Mouse (Mus musculus): ENCODE measurements around the gene Rimklb. TPM values are rescaled to one million over a fixed set of nuclear protein-coding genes. Genes with fewer than 3 reads are reported as not detected.

Rimklb gene
- polyA plus RNA-seq, 1 experiment from 2014 or later, result 63.4 TPM

- Histone ChIP-seq H3K9me3 (ENCODE audit: control insufficient read depth, low read length) (no peaks in the 10 kb centered on the region), H3K4me3 (ENCODE audit: low read depth, low read length) (no peak overlapping the region), H3K36me3 (ENCODE audit: control insufficient read depth, insufficient read depth, low read length) (no peaks in the 10 kb centered on the region), H3K27ac (ENCODE audit: low read depth, low read length) (no peak overlapping the region), H3K9ac (ENCODE audit: low read depth, low read length) (no peak overlapping the region), H3K4me1 (replicated peaks; ENCODE audit: control insufficient read depth, insufficient read depth, low read length) (no peaks in the 10 kb centered on the region), H3K27me3 (ENCODE audit: control insufficient read depth, insufficient read depth, low read length) (no peaks in the 10 kb centered on the region), H3K4me2 (replicated peaks; ENCODE audit: low read depth, low read length) (no peak overlapping the region)
- 71% methylated on average over 12 of the region's 12 CpGs for WGBS
- ATAC-seq (ENCODE audit: low FRiP score) (no peak), DNase-seq (ENCODE audit: low spot score) (no peak)
Observed at GRCm38 (mm10) chr6:122512914-122513878, 14.6 kb upstream of the Rimklb start.

- no peak overlapping the region for H3K4me3 ChIP-seq (ENCODE audit: low read depth, low read length)
- H3K4me1 ChIP-seq (replicated peaks; ENCODE audit: control insufficient read depth, insufficient read depth, low read length), result no peaks in the 10 kb centered on the region
- ATAC-seq (ENCODE audit: low FRiP score) (no peak), DNase-seq (ENCODE audit: low spot score) (no peak)
- no peak overlapping the region for H3K27ac ChIP-seq (ENCODE audit: low read depth, low read length)
- H3K36me3 ChIP-seq (ENCODE audit: control insufficient read depth, insufficient read depth, low read length), result no peaks in the 10 kb centered on the region
- no peaks in the 10 kb centered on the region for H3K27me3 ChIP-seq (ENCODE audit: control insufficient read depth, insufficient read depth, low read length)
- H3K9me3 ChIP-seq (ENCODE audit: control insufficient read depth, low read length), result no peaks in the 10 kb centered on the region
- H3K9ac ChIP-seq (ENCODE audit: low read depth, low read length), result no peak overlapping the region
- WGBS, result 81% methylated on average over 8 of the region's 8 CpGs
- H3K4me2 ChIP-seq (replicated peaks; ENCODE audit: low read depth, low read length), result no peak overlapping the region
Observed at GRCm38 (mm10) chr6:122508494-122508893, 9.9 kb upstream of the Rimklb start.

GRCm38 (mm10) chr6:122505545-122505944, 7.0 kb upstream of the Rimklb start, which contains the start of gene Mfap5:
Gene Mfap5 (plus strand): TSS chr6:122505845.
- no peaks in the 10 kb centered on the region for H3K4me1 ChIP-seq (replicated peaks; ENCODE audit: control insufficient read depth, insufficient read depth, low read length)
- ATAC-seq (ENCODE audit: low FRiP score), result no peak
- H3K36me3 ChIP-seq (ENCODE audit: control insufficient read depth, insufficient read depth, low read length), result no peaks in the 10 kb centered on the region
- no peak within 1 kb of the TSS for H3K9ac ChIP-seq (ENCODE audit: low read depth, low read length)
- H3K9me3 ChIP-seq (ENCODE audit: control insufficient read depth, low read length), result no peaks in the 10 kb centered on the region
- H3K27ac ChIP-seq (ENCODE audit: low read depth, low read length), result no peak within 1 kb of the TSS
- 85% methylated on average over 3 of the region's 3 CpGs for WGBS
- DNase-seq (ENCODE audit: low spot score), result no peak
- no peak within 1 kb of the TSS for H3K4me3 ChIP-seq (ENCODE audit: low read depth, low read length)
- H3K4me2 ChIP-seq (replicated peaks; ENCODE audit: low read depth, low read length), result no peak within 1 kb of the TSS
- H3K27me3 ChIP-seq (ENCODE audit: control insufficient read depth, insufficient read depth, low read length), result no peaks in the 10 kb centered on the region

- DNase-seq (ENCODE audit: low spot score) (no peak), ATAC-seq (ENCODE audit: low FRiP score) (no peak)
- H3K9ac ChIP-seq (ENCODE audit: low read depth, low read length), result no peak overlapping the region
- H3K9me3 ChIP-seq (ENCODE audit: control insufficient read depth, low read length), result no peaks in the 10 kb centered on the region
- H3K36me3 ChIP-seq (ENCODE audit: control insufficient read depth, insufficient read depth, low read length), result no peaks in the 10 kb centered on the region
- 85% methylated on average over 4 of the region's 4 CpGs for WGBS
- no peaks in the 10 kb centered on the region for H3K27me3 ChIP-seq (ENCODE audit: control insufficient read depth, insufficient read depth, low read length)
- no peaks in the 10 kb centered on the region for H3K4me1 ChIP-seq (replicated peaks; ENCODE audit: control insufficient read depth, insufficient read depth, low read length)
- H3K4me2 ChIP-seq (replicated peaks; ENCODE audit: low read depth, low read length), result no peak overlapping the region
- H3K4me3 ChIP-seq (ENCODE audit: low read depth, low read length), result no peak overlapping the region
- no peak overlapping the region for H3K27ac ChIP-seq (ENCODE audit: low read depth, low read length)
Observed at GRCm38 (mm10) chr6:122505041-122505440, 6.5 kb upstream of the Rimklb start.

- no peak overlapping the region for H3K4me3 ChIP-seq (ENCODE audit: low read depth, low read length)
- no peaks in the 10 kb centered on the region for H3K27me3 ChIP-seq (ENCODE audit: control insufficient read depth, insufficient read depth, low read length)
- H3K9me3 ChIP-seq (ENCODE audit: control insufficient read depth, low read length), result no peaks in the 10 kb centered on the region
- DNase-seq (ENCODE audit: low spot score) (peak; percentile 53), ATAC-seq (ENCODE audit: low FRiP score) (0 out of 2 replicates have a peak, but pooled peaks have one; percentile 15)
- no peak overlapping the region for H3K9ac ChIP-seq (ENCODE audit: low read depth, low read length)
- peaks cover 6% of the 10 kb centered on the region; the same call in 1 of the 2 replicates for H3K4me1 ChIP-seq (replicated peaks; ENCODE audit: control insufficient read depth, insufficient read depth, low read length)
- no peak overlapping the region for H3K27ac ChIP-seq (ENCODE audit: low read depth, low read length)
- no peak overlapping the region for H3K4me2 ChIP-seq (replicated peaks; ENCODE audit: low read depth, low read length)
- WGBS, result 37% methylated on average over 5 of the region's 5 CpGs
- no peaks in the 10 kb centered on the region for H3K36me3 ChIP-seq (ENCODE audit: control insufficient read depth, insufficient read depth, low read length)
Observed at GRCm38 (mm10) chr6:122496501-122496900, 2.1 kb downstream of the Rimklb start.

- Histone ChIP-seq H3K36me3 (ENCODE audit: control insufficient read depth, insufficient read depth, low read length) (no peaks in the 10 kb centered on the region), H3K9me3 (ENCODE audit: control insufficient read depth, low read length) (no peaks in the 10 kb centered on the region), H3K4me2 (replicated peaks; ENCODE audit: low read depth, low read length) (peak overlapping the region; percentile 20; the same call in 1 of the 2 replicates), H3K27ac (ENCODE audit: low read depth, low read length) (peak overlapping the region; percentile 80), H3K9ac (ENCODE audit: low read depth, low read length) (peak overlapping the region; percentile 42; the same call in 1 of the 2 replicates), H3K4me1 (replicated peaks; ENCODE audit: control insufficient read depth, insufficient read depth, low read length) (peaks cover 7% of the 10 kb centered on the region; the same call in 1 of the 2 replicates), H3K27me3 (ENCODE audit: control insufficient read depth, insufficient read depth, low read length) (no peaks in the 10 kb centered on the region), H3K4me3 (ENCODE audit: low read depth, low read length) (no peak overlapping the region)
- DNase-seq (ENCODE audit: low spot score) (peak; percentile 72), ATAC-seq (ENCODE audit: low FRiP score) (peak; percentile 53)
- 11% methylated on average over 21 of the region's 21 CpGs for WGBS
Observed at GRCm38 (mm10) chr6:122495082-122495881, 3.3 kb downstream of the Rimklb start.

- Histone ChIP-seq H3K4me2 (replicated peaks; ENCODE audit: low read depth, low read length) (no peak overlapping the region), H3K9me3 (ENCODE audit: control insufficient read depth, low read length) (no peaks in the 10 kb centered on the region), H3K36me3 (ENCODE audit: control insufficient read depth, insufficient read depth, low read length) (no peaks in the 10 kb centered on the region), H3K4me3 (ENCODE audit: low read depth, low read length) (no peak overlapping the region), H3K27me3 (ENCODE audit: control insufficient read depth, insufficient read depth, low read length) (no peaks in the 10 kb centered on the region), H3K4me1 (replicated peaks; ENCODE audit: control insufficient read depth, insufficient read depth, low read length) (peaks cover 7% of the 10 kb centered on the region; the same call in 1 of the 2 replicates), H3K27ac (ENCODE audit: low read depth, low read length) (no peak overlapping the region), H3K9ac (ENCODE audit: low read depth, low read length) (no peak overlapping the region)
- ATAC-seq (ENCODE audit: low FRiP score) (no peak), DNase-seq (ENCODE audit: low spot score) (peak; percentile 35)
- 28% methylated on average over 6 of the region's 6 CpGs for WGBS
Observed at GRCm38 (mm10) chr6:122493799-122494472, 4.6 kb downstream of the Rimklb start.

GRCm38 (mm10) chr6:122492479-122492878, 6.1 kb downstream of the Rimklb start:
- no peaks in the 10 kb centered on the region for H3K9me3 ChIP-seq (ENCODE audit: control insufficient read depth, low read length)
- H3K4me2 ChIP-seq (replicated peaks; ENCODE audit: low read depth, low read length), result no peak overlapping the region
- ATAC-seq (ENCODE audit: low FRiP score), result no peak
- WGBS, result 36% methylated on average over 6 of the region's 6 CpGs
- no peak overlapping the region for H3K9ac ChIP-seq (ENCODE audit: low read depth, low read length)
- DNase-seq (ENCODE audit: low spot score), result peak; percentile 13
- no peak overlapping the region for H3K4me3 ChIP-seq (ENCODE audit: low read depth, low read length)
- H3K36me3 ChIP-seq (ENCODE audit: control insufficient read depth, insufficient read depth, low read length), result no peaks in the 10 kb centered on the region
- H3K4me1 ChIP-seq (replicated peaks; ENCODE audit: control insufficient read depth, insufficient read depth, low read length), result peaks cover 7% of the 10 kb centered on the region; the same call in 1 of the 2 replicates
- no peak overlapping the region for H3K27ac ChIP-seq (ENCODE audit: low read depth, low read length)
- no peaks in the 10 kb centered on the region for H3K27me3 ChIP-seq (ENCODE audit: control insufficient read depth, insufficient read depth, low read length)
